Mouse (Mus musculus): ENCODE results near the gene Hdhd3.

Hdhd3 gene

GRCm38 (mm10) chr4:62477542-62478244, 25.6 kb downstream of the Hdhd3 start:
- no peak for DNase-seq (ENCODE audit: low spot score in 2 of 2)

- DNase-seq (ENCODE audit: low spot score in 2 of 2), result no peak
These were observed 27.5 kb downstream of the Hdhd3 start for GRCm38 (mm10) chr4:62475793-62476192.

GRCm38 (mm10) chr4:62475131-62475530, 28.1 kb downstream of the Hdhd3 start:
- no peak for DNase-seq (ENCODE audit: low spot score in 2 of 2)

- DNase-seq (ENCODE audit: low spot score in 2 of 2), result no peak
These were observed 31.2 kb downstream of the Hdhd3 start for GRCm38 (mm10) chr4:62472071-62472470.

- DNase-seq (ENCODE audit: low spot score in 2 of 2), result peak; percentile 72 to 80
These were observed 32.6 kb downstream of the Hdhd3 start, which contains the start of gene Wdr31 for GRCm38 (mm10) chr4:62470598-62471051. Wdr31 (minus strand) TSS chr4:62470896.

GRCm38 (mm10) chr4:62468158-62468557, 35.1 kb downstream of the Hdhd3 start:
- DNase-seq (ENCODE audit: low spot score in 2 of 2), result no peak

- DNase-seq (ENCODE audit: low spot score in 2 of 2), result no peak
These were observed 40.1 kb downstream of the Hdhd3 start for GRCm38 (mm10) chr4:62463124-62463523.

GRCm38 (mm10) chr4:62460348-62460747, 42.9 kb downstream of the Hdhd3 start:
- no peak for DNase-seq (ENCODE audit: low spot score in 2 of 2)

- no peak for DNase-seq (ENCODE audit: low spot score in 2 of 2)
These were observed 44.2 kb downstream of the Hdhd3 start for GRCm38 (mm10) chr4:62459081-62459480.

- DNase-seq (ENCODE audit: low spot score in 2 of 2), result no peak
These were observed 48.3 kb downstream of the Hdhd3 start for GRCm38 (mm10) chr4:62454995-62455394.

Data from urinary bladder, postnatal 4 days (tissue).